Mouse (Mus musculus) monocyte, adult 59 days (primary cell): ENCODE measurements around the gene Ppp1r18. TPM values are rescaled to one million over a fixed set of nuclear protein-coding genes. Genes with fewer than 3 reads are reported as not detected.

ENCODE experiments used
- total RNA-seq, 2 experiments: library from RNA; stranded (reverse); gene quantifications; one replicate each; pipeline ENCODE4 v1.2.4; 2023

Ppp1r18 gene
- 100 to 1,000 TPM; 219 TPM for total RNA-seq

GRCm38 (mm10) chr17:35865481-35866280 is at the start of gene Ppp1r18:
Gene Ppp1r18, plus strand, starts transcription at chr17:35865593.

GRCm38 (mm10) chr17:35821439-35822430 is 43.7 kb upstream of the Ppp1r18 start, which contains the start of gene Ier3:
Gene Ier3, plus strand, starts transcription at chr17:35821684.

GRCm38 (mm10) chr17:35822964-35823937 is 42.1 kb upstream of the Ppp1r18 start, which contains the start of gene Flot1:
Gene Flot1, plus strand, starts transcription at chr17:35823230.

DNA sequence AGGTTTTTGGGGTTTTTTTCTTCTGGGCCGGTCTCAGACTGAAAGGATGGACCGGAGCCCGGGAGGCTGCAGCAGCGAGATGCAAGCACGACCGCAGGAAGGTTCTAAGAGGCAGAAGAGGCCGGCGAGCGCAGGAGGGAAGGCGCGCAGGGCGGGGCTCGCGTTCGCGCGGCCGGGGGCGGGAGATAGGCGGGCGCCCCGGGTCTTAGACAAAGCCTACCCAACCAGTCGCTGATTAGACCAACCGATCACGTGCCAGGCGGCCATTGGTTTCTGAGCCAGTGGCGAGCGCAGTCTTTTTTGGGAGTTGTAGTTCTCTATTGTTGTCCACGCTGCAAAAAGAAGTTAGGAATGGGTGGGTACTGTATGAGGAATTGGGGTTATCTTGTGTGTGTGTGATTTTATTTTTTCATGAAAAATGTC is 27.3 kb upstream of the Ppp1r18 start, which contains the start of gene Tubb5:
Tubb5 (minus strand) TSS at position 185 of the 423 bp plus-strand sequence.

DNA sequence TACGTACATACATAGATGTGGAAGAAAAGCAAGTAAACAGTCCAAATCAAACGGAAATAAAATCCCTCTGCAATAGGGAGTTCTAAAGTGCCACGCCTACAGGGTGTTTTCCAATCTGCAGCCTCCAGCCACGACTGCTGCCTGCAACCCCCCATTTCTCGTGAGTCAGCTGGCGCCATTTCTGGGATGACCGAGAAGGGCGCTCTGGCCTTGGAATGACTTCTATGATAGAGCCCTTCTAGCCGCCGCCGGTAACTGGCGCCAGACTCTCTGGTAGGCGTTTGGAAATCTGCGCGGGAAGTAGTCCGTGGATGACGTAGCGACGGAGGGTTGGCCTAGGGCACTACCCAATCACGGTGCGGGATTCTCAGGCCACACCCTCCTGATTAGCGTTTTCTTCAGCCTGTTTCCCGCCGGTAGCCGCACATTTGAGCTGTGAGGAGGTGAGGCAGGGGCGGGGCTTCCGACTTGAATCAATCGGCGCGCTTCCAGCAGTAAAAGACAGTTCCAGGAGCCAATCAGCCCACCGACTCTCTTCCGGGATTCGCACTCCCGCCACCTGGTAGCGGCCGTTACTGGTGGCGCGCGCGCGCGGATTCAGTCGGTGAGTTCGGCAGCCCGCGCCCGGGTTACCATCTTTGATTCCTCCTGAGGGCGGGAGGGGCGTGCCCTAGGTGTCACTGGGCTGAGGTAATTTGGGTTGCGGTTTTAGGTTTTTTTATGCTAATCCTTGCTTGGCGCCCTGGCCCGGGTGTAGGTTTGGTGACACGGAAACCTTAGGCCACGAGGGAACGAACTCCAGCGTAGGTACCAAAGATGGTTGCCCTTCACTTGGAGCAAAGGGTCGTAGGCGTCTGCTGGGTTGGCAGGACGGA is 24.1 kb upstream of the Ppp1r18 start, which contains the start of gene Mdc1:
Mdc1 (plus strand) TSS at position 440 of the 875 bp plus-strand sequence.

GRCm38 (mm10) chr17:35861198-35861857 is 4.1 kb upstream of the Ppp1r18 start, which contains the start of gene Nrm:
Gene Nrm, plus strand, starts transcription at chr17:35861318.

DNA sequence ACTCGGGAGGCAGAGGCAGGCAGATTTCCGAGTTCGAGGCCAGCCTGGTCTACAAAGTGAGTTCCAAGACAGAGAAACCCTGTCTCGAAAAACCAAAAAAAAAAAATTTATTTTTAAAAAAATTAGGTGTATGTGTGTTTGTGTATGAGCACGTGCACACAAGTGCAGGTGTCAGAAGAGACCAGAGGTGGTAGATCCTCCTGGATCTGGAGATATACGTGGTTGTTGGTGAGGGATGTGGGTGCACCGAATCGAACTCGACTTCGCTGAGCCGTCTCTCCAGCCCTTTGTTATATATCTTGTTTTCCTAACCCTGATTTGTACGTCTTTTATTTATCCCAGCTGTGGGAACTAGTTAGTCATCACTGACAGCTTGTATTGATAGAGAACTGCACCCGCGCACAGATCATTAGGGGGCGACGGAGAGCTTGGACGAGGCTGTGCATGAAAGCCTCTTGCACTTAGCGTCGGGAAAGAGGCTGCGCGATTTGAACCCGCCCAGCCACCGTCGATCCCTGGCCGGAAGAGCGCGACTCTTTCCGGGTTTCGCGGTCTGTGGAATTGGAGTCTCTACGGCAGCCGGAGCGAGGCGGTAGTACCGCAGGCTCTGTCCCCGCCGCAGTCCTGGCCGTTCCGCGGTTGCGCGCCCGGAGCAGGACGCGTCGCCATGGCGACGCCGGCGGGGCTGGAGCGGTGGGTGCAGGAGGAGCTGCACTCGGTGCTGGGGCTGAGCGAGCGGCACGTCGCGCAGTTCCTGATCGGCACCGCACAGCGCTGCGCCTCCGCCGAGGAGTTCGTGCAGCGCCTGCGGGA is 14.1 kb downstream of the Ppp1r18 start, which contains the start of gene Dhx16:
Dhx16 (plus strand) TSS at position 575 of the 813 bp plus-strand sequence.

GRCm38 (mm10) chr17:35896781-35897643 is 31.6 kb downstream of the Ppp1r18 start, which contains the start of gene 2310061I04Rik:
Gene 2310061I04Rik, minus strand, starts transcription at chr17:35897431.

GRCm38 (mm10) chr17:35909919-35910369 is 44.6 kb downstream of the Ppp1r18 start, which contains the start of gene Atat1:
Gene Atat1, minus strand, starts transcription at chr17:35910075.

DNA sequence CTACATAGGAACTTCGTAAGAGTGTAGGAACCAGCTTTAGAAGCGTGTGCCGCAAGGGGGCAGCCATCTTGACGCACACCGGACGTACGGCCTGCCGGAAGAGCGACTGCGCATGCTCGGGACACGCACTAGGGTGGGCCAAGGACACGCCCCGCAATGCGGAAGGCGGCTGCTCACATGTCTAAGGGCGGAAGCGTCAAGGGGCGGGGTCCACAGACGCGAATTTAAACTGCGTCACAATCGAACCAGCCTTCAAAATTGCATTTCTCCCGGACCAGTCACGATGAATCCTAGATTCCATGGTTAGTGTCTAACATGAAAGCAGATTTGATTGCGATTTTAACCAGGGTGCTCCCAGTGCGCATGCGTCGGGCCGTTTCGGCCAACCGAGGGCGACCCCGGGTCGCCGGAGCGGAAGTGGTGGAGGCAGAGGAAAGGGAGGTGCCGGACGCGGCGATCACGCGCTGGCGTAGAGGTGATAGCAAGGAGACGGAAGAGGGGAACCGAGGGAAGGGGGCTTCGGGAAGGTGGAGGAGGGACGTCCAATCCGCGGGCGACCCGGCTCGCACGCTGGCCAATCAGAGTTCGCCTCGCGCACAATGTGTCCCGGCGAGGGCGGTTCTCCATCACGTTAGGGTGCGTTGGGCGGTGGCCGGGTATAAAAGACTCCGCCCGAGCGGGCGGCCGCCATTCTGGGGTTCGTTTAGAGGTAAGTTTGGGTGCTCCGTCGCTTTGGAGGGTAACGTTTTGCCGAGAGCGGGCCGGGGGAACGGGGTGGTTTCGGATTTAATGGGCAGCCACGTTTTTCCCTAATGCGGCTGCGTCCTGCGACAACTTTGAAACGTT is 51.1 kb downstream of the Ppp1r18 start, which contains the start of the genes Mrps18b and Ppp1r10:
Mrps18b (minus strand) TSS at position 93 of the 846 bp plus-strand sequence.
Ppp1r10 (plus strand) TSS at position 138 of the 846 bp plus-strand sequence.

Other genes starting within 250 kb of the Ppp1r18 start
- not detected for gene Gm9573, start 239.0 kb upstream of the Ppp1r18 start, total RNA-seq
- not detected for gene Mucl3, start 221.9 kb upstream of the Ppp1r18 start, total RNA-seq
- 10 to 100 TPM; 11.7 to 20.4 TPM for gene Vars2, start 198.0 kb upstream of the Ppp1r18 start, total RNA-seq
- 10 to 100 TPM; 13.5 to 15.9 TPM for gene Gtf2h4, start 191.9 kb upstream of the Ppp1r18 start, total RNA-seq
- 1 to 10 TPM; 4.8 to 6.8 TPM for gene Ddr1, start 161.0 kb upstream of the Ppp1r18 start, total RNA-seq
- 10 to 100 TPM; 48.1 to 53.2 TPM for gene Ier3, start 43.9 kb upstream of the Ppp1r18 start, total RNA-seq
- gene Flot1, start 42.4 kb upstream of the Ppp1r18 start, total RNA-seq: 10 to 100 TPM; 49.4 to 58.8 TPM
- 100 to 1,000 TPM; 163 to 175 TPM for gene Tubb5, start 27.3 kb upstream of the Ppp1r18 start, total RNA-seq
- gene Mdc1, start 24.1 kb upstream of the Ppp1r18 start, total RNA-seq: 10 to 100 TPM; 37.7 to 38.5 TPM
- gene Nrm, start 4.3 kb upstream of the Ppp1r18 start, total RNA-seq: 10 to 100 TPM; 37.1 to 37.2 TPM
- 10 to 100 TPM; 76.0 to 84.5 TPM for gene Dhx16, start 14.2 kb downstream of the Ppp1r18 start, total RNA-seq
- gene 2310061I04Rik, start 31.8 kb downstream of the Ppp1r18 start, total RNA-seq: 10 to 100 TPM; 13.3 to 21.1 TPM
- 10 to 100 TPM; 19.6 to 29.1 TPM for gene Atat1, start 44.5 kb downstream of the Ppp1r18 start, total RNA-seq
- gene Mrps18b, start 50.8 kb downstream of the Ppp1r18 start, total RNA-seq: 10 to 100 TPM; 35.6 to 39.0 TPM
- 100 to 1,000 TPM; 137 to 142 TPM for gene Ppp1r10, start 50.8 kb downstream of the Ppp1r18 start, total RNA-seq
- gene Abcf1, start 104.2 kb downstream of the Ppp1r18 start, total RNA-seq: 100 to 1,000 TPM; 141 to 162 TPM
- gene Gnl1, start 114.3 kb downstream of the Ppp1r18 start, total RNA-seq: 10 to 100 TPM; 63.8 to 71.6 TPM
- gene Prr3, start 114.6 kb downstream of the Ppp1r18 start, total RNA-seq: 10 to 100 TPM; 83.9 to 100.0 TPM
- gene H2-T24, start 155.0 kb downstream of the Ppp1r18 start, total RNA-seq: 10 to 100 TPM; 45.7 to 54.4 TPM
- 100 to 1,000 TPM; 278 to 280 TPM for gene H2-T23, start 167.3 kb downstream of the Ppp1r18 start, total RNA-seq
- gene H2-T22, start 177.2 kb downstream of the Ppp1r18 start, total RNA-seq: 10 to 100 TPM; 51.9 to 64.4 TPM
- gene Gm6034, start 177.4 kb downstream of the Ppp1r18 start, total RNA-seq: not detected
- 10 to 100 TPM; 66.2 to 67.1 TPM for gene Gm11127, start 192.8 kb downstream of the Ppp1r18 start, total RNA-seq